Mouse (Mus musculus): Measurements from ENCODE around the gene Osbp2. TPM values are rescaled to one million over a fixed set of nuclear protein-coding genes. Genes with fewer than 3 reads are reported as not detected.

Gene Osbp2
- total RNA-seq, 2 experiments from 2014 or later, result 2.2 to 2.5 TPM

DNA sequence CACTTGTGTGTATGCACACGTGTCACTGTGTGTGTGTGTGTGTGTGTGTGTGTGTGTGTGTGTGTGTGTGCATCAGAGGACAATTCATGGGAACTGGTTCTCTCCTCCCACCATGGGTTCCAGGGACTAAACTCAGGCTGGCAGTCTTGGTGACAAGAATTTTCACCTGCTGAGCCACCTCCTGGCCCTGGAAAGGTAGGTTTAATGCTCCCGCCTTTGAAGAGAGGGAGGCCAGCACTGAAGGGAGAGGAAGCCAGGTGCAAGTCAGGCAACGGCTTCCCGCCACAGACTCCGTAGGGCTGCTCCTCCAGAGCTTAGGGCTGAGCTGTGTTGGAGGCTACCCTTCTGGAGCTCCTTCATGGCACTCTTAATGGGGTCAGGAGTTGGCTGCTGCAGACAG is 104.3 kb downstream of the Osbp2 start:
- no peak for DNase-seq

DNA sequence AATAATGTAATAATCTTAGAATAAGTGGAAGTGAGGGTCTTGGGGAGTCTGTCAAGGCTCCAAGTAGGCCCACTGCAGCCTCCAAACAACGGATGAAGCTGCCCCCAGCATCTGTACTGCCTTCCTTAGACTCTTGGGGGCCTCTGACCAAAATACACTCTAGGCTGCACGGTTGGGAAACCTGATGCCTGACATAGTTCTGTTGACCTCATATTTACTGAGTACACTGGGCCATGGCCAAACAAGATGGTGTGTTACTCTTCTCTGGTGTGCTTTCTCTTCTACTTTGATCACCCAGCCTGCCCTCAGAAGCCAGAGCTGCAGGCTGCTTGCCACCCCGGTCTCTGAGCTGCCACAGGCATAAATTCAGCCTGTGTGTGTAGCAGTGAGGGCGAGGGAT is 108.4 kb downstream of the Osbp2 start:
- no peak for DNase-seq

DNA sequence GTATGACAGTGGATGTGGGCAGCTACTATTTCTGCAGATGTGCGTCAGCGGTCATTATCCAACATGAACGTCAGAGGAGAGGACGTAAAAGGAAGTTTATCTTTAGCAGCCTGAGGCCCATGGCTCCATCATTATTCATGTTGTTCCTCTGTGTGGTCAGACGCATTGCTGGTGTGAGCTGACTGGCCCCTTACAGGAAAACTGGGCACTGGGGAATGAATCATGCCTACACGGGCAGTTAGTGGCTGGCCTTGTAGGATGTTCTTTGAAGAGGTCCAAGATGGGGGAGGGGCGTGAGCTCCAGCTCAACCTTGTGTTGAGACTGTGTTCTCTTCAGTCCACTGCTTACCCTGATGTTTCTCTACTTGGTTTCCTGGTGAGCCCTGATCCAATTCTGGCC is 109.0 kb downstream of the Osbp2 start:
- peak; percentile 54 to 76 for DNase-seq

DNA sequence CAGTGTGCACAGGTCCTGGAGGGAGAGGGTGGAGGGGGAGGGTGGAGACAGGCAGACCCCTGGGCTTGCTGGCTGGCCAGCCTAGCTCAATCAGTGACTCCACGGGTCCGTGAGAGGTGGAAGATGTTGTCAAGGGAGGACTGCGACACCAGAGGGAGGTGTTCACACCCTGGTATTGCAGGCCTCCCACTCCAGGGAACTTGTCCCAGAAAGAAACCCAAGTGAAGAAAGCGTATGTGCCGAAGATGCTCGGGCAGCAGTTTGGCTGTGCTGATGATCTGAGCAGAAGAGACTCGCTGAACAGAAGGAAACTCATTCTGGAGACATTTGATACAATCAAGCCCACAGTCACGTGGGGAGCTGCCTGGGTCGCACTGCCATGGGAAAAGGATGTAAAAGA is 109.8 kb downstream of the Osbp2 start:
- DNase-seq, result no peak

DNA sequence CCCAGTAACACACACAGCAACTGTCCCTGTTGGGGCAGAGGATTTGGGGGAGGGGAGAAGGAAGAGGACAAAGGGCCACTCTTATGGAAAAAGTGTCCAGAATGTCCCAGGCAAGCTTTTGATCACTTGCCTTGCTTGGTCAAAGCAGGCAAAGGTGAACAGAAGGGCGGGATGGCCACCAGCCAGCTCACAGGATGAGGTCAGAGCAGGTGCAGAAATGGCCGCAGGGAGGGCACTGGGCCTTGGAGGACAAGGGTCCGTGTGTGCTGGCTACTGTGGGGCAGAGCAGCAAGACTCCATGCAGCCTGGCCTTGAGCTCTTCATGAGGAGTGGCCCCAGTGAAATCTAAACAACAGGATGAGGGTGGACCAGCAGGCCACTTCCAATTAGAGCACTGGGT is 110.9 kb downstream of the Osbp2 start:
- DNase-seq, result no peak

DNA sequence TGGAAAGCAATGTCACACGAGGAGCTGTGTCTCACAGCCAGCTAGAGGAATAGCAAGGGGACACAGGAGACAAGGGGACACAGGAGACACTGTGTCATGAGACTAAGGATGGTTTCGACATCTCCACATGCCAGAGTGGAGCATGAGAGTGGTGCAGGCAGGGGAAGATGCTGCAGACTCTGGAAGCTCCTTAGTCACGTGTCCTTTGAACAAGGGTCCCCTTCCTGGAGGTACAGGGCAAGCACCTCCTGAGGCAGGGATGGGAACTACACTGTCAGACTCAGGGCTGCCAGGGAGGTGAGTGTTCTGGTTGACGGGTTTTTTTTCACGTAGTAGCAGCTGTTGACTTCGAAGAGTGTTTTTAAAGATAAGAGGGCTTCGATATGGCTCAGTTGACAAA is 113.9 kb downstream of the Osbp2 start:
- no peak for DNase-seq

DNA sequence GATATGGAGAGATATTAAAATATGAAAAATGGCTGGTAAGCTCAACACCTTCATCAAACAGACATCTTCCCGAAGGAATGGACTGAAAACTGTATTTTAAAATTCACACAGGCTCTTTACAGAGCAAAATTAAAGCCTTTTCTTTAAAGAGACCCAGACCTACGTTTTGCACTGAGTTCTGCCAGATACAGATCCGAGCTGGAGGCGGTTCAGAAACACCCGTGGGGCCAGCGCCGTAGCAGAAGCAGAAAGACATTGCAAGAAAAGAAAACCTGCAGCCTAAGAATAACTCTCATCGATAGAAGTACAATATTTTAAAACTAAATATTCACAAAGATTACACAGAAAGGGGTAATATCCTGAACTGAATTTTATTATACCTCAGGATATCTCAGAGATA is 121.3 kb downstream of the Osbp2 start:
- DNase-seq, result no peak

DNA sequence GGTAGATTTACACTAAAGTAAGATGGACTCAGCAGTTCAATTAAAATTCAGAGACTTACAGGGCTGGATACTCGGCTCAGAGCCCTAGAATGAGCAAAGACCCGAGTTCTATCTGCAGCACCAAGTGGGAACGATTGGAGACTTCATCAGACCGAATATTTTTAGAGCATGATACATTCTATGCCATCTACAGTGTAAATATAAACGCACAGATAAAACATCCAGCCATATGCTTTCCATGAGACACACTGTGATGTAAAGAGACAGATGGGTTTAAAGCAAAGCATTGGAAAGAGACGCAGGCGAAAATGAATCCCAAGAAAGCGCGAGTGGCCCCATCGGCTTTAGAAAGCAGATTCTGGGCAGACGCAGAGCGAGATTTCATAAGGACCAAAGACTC is 122.5 kb downstream of the Osbp2 start:
- DNase-seq, result no peak

DNA sequence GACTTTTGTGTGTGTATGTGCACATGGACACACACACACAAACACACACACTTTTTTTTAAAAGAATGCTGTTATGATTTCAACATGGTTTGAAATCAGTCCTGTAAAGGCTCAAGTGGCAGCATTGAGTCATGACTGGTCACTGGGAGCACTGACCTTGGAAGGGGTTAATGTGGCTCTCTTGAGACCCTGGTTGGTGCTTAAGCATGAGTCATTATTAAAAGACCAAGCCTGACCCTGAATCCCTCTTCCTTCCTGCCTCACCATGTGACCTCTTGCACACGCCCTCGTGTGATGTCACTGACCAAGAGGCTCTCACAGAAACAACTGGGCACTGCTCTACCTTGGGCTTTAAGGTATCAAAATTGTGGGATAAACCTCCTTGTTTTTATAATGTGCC is 124.9 kb downstream of the Osbp2 start:
- peak; percentile 46 to 48 for DNase-seq

DNA sequence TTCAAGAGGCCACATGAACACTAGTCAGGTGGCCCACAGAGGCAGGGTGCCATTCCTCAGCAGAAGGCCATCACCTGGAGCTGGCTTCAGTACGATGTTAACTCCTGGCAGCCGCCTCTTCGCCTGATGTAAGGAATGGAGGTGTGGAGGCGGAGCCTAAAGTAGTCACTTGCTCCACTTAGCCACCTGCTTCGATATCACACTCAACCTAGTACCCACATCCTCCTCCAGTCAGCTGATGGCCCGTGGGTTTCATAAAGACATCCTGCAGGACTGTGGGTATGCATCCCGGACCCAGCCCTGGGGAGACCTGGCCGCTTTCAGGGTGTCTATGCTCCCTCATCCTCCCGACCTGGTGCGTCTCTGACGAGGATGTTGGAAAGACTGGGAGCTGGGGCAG is 128.0 kb downstream of the Osbp2 start:
- no peak for DNase-seq

DNA sequence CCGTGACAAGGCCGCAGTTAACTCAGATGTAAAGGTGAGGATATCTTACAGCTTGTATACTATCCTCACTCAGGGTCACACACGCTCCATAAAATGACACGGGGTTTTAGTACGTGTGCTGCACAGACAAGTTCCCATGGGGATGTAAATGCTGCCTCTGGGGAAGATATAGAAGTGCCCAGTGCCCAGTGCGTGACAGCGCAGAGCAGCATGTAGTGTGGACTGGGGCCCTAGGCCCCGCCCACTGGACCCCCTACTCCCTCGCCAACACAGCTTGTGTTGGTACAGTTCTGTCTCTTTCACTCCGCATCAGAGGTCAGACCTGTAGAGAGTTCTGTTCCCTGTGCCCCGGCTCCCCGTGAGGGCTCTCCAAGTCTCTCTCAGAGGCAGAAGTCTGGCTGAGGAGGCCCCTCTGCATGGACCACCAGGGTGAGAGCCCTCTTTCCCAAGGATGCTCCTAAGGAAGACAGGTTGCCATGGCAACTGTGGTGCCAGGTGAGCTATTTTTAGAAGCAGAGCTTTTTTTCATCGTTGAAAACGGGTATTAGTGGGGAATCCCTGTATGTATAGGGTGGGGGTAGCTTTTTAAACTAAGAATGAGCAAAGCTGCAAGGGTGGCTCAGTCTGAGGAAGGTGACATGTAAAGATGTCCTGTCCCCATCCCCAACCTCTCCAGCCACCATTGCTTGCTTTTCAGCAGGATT is 129.6 kb downstream of the Osbp2 start:
- no peak for DNase-seq

DNA sequence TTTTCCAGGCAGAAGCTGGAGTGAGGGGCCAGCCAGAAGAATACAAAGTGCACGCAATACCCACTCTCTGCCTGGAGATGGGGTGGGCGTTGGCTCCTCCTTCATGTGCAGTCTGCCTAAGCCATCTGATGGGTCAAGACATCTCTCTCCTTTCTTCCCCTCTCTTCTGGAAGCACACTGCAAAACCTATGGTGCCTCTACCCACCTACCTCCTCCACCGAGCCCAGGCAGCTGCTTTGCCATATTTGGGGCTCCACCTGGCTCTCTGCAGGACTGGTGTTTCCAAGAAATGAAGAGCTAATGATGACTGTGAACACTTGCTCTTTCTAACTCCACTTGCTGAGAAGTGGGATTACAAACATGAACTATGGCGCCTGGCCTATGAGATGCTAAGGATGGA is 132.2 kb downstream of the Osbp2 start:
- no peak for DNase-seq

DNA sequence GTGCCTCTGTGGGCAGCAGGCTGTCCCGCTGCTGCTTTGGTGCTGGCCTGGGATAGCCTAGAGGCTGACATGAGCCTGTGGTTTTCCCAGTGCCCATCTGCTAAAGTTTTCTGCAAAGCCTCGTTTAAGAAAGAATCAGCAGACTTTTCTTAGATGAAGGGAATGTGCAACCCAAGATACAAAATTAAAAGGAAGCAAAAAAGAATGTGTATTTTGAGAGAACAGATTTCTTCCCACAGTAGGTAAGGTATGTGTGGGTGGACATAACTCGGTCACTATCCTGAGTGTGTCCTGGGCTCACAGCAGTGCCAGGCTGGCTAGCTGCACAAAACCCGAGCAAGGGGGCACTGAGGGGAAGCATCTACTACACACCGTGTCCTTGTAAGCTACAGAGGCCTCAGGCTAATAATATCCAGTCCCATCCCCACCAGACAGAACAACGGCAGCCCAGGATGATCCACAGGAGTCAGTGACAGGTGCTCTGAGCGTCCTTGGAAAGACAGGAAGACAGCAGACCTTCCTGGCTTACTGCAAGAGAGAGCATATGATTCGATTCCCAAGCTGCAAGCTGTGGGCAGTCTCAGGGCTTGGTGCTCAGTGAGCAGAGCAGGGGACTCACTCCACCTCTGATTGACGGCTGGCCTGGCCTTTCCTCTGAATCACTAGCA is 136.1 kb downstream of the Osbp2 start:
- DNase-seq, result no peak

DNA sequence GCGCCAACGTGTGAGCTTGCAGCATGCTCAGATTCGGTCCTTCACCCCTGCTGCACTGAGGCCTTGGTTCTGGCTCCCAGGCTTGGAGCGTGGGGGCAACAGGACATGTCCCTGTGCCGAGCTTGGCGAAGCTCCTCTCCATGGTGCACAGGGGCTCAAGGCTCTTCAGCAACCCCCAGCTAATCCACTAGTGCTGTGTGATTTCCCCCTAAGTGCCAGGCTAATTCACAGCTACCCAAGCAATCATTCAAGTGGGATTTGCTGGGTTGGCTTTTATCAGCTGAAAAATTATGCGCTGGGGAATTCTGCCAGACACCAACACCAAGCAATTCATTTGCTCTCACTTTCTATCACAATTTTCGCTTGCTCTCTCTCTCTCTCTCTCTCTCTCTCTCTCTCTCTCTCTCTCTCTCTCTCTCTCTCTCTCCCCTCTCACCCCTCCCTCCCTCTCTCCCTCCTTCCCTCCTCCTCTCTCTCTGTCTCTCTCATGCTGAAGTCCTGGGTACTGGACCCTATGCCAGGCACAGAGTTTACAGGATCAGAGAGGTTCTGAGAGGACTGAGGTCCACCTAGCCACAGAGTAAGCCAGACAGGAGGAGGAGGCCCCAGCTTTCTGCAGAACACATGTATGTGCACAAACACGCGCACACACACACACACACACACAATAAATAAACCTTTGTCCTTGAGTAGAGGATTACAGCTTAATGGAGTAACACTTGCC is 138.2 kb downstream of the Osbp2 start:
- no peak for DNase-seq

DNA sequence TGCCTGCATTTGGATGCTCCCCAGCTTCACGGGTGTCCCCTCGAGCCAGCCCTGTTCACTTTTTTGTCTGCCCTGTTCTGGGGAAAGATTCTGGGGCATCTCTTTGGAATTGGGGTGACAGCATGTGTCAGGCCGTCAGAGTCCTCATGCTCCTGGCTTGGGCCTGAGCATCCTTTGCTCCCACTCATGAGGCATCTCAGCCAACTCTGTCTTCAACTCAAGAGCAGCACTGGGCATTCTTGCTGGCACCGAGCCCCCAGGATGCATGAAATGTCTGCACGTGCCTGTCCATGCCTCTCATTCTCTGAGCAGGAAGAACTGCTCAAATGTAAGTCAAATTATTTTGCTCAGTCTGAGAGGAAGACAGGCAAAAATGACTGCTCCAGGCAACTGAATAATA is 139.0 kb downstream of the Osbp2 start:
- no peak for DNase-seq

DNA sequence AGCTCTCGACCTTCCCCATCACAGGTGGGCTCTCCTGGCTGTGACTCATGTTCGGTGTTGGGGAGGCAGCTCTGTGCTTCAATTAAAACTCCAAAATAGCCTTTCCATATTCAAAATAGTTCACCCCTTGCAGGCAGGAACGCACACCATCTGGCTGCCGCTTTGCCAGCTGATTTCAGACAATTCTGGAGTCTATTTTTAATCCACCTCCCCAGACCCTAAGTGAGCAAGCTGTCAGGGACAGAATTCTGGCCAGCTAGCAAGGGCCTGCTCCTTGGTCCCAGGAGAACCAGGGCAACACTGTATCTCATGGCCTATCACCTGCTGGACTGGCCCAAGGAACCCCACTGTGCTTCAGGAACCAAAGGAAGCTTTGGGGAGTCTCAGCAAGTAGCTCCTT is 139.8 kb downstream of the Osbp2 start:
- DNase-seq, result no peak

DNA sequence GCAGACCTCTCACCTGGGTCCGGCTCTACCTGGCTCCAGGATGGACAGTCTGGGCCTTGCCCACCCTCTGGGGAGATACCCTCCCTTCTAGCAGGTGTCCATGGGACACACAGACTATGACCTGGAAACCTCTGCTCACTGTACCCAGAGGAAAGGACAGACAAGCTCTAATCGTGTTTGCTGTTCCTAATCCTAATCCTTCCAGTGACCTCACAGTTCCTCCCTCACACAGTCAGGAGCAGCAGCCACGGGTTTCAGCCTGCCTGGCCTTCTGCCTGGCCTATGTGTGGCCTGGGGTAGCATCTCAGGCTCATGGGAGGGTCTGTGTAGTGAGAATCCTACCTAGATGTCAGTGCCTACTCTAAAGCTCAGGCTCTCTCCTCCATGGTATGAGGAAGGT is 140.8 kb downstream of the Osbp2 start:
- DNase-seq, result no peak

DNA sequence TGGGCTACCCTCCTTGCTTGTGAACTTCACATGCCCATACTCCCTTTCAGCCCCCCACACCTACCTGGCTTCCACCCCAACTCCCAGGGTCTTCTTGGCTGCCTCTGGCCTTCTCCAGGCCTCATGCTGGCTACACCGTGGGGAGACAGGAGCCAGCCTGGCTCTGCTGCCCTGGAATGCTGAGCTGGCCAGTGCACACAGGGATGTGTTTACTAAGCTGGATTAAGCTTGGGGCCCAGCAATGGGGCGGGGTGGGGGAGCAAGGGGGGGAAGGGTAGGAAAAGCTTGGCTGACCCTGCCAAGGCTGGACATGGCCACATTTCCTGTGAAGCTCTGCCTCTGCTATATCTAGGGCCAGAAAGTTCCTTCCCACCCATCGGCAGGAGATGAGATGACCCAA is 141.7 kb downstream of the Osbp2 start:
- DNase-seq, result no peak

DNA sequence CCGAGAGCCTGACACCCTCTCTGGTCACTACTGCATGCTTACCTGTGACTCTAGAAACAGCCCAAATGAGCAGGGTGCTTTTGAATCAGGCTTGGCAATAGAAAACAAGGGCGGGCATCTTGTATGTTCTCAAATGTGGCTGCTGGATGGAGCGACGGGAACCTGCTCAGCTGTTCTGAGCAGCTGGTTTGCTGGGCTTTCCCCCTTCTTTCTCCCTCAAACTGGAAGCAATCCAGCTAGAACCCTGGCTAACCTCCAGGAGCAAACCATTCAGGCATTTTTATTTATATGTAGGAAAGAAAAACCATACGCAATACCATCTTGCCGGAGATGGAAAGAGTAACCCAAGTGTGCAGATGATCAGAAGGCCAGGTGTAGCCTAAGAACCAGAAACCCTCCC is 147.0 kb downstream of the Osbp2 start:
- DNase-seq, result no peak

DNA sequence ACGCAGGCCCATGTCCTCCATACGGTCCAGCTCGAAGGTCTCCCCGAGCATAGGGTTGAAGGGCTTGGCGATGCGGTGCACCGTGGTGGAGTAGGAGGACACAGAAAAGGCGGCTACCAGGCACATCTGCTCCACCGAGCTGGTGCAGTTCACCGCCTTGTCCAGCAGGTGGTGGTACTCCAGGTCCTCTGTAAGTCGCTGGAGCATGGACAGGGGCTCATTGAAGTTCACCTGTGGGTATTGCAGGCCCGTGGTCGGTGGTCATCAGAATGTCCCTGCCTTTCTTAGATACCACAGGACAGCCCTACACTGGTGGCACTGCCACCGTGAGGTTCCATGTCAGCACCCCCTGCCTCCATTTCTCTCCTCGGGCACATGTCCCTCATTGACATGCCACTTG is 149.2 kb downstream of the Osbp2 start:
- peak; percentile 67 to 76 for DNase-seq

DNA sequence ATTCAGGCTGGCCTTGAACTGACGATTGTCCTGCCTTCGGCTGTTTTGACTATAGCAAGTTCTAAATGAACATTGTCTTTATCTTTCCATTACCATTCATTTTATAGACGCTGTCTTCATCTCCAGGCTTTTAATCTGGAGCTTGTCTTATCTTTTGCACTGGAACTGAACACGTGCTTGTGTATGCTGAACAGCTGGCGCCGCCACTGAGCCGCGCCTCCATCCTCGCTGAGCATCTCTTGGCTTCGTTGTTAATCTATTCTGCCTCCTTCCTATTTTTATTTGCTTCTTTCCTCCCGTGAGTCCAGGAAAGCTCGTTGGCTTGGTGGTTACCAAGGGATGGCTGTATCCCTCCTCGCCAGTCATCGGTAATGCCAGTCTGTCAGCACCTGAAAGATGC is 153.5 kb downstream of the Osbp2 start:
- DNase-seq, result no peak

DNA sequence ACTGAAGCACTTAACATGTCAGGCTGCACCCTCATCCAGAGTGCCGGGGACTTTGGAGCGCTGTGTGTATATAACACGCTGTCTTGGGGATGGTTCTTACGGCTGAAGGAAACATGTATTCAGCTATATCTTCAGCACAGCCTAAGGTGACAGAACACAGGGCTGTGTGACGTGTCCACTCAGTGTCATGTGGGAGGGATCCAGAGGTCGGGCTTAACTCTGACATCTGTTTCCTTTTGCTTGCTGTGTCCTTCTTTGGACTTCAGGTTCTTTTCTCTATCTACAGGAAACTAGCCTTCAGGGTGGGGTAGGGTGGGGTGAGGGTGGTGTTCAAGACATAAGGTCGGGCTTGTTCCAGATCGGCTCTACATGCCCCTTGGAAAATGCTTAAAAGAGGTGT is 156.6 kb downstream of the Osbp2 start:
- DNase-seq, result no peak

DNA sequence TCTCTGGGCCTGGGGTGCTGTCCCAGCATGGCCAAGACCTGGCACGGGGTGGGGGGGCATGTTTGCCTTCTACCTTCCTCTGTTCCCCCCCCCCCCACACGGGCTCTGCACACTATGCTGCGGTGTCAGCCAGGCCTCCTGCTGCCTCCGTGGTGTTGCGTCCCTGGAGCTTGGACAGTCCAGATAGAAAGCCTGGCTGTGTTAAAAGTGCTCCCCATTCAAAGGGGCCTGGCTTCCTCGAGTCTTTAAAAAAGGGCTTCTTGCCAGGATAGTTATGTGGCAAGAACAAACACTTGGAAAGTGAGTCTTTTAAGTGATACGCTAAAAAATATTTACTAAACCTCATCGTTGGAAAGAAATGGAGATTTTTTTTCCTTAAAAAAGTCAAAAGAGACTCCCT is 159.3 kb downstream of the Osbp2 start:
- DNase-seq, result no peak

All from adrenal gland, postnatal 36 days (tissue).